Mouse (Mus musculus) common myeloid progenitor, adult 5-6 weeks (primary cell): ENCODE data around the gene Snx17. TPM values are rescaled to one million over a fixed set of nuclear protein-coding genes. Genes with fewer than 3 reads are reported as not detected.
"Not testable (repeated sequence)": the region's sequence is repeated elsewhere in the genome, so short reads cannot be mapped to it uniquely, and the experiment has no call there.

Experiments used
- ATAC-seq: replicated peaks from 2 replicates; pipeline ENCODE4 v1.8.0; 2016; ENCODE audit warnings: low read depth, mild to moderate bottlenecking, moderate TSS enrichment, inconsistent platforms; ENCODE audit not compliant: poor library complexity, severe bottlenecking
- total RNA-seq: library from RNA; stranded (forward); fragments of 200-1000, 187-1606 nt; gene quantifications from 2 replicates; pipeline ENCODE4 v1.2.3, GENCODE M21; 2017

The Snx17 gene
- total RNA-seq, 1 experiment from 2014 or later = 38.3 TPM

DNA sequence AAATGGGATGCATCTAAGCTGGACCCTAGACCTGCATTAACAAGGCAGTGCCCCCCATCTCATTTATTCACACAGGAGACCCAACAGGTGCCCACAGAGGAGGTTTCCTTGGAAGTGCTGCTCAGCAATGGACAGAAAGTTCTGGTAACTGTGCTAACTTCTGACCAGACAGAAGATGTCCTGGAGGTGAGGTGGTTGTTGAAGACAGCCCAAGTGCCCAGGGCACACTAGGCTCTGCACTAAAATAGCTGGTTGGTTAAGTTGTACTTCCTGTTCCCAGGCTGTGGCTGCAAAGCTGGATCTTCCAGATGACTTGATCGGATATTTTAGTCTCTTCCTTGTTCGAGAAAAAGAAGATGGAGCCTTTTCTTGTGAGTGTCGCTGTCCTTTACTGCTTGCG is 2.6 kb downstream of the Snx17 start:
- no peak for ATAC-seq

DNA sequence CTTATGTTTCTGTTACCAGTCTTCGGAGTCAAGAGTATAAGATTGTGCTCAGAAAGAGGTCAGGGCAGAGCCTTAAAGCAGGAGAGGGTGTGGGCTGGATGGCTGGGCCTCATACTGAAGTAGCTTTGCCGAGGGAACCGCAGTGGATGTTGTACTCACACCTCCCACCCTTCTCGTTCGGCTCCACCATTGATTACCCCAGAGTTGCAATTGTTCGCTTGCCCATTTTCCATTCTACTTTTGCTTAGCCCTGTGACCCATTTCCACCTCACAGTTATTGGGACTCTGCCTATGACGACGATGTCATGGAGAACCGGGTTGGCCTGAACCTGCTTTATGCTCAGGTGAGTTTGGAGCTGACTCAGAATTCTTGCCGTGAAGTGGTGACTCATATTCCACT is 3.2 kb downstream of the Snx17 start:
- ATAC-seq = no peak

- no peak for ATAC-seq
Observed at GRCm38 (mm10) chr5:31197072-31197471, 4.0 kb downstream of the Snx17 start.

- no peak for ATAC-seq
Observed at GRCm38 (mm10) chr5:31198170-31198569, 5.1 kb downstream of the Snx17 start.

- ATAC-seq = no peak
Observed at GRCm38 (mm10) chr5:31198616-31199320, 5.7 kb downstream of the Snx17 start.

GRCm38 (mm10) chr5:31199321-31199892 is 6.4 kb downstream of the Snx17 start:
- ATAC-seq = no peak

DNA sequence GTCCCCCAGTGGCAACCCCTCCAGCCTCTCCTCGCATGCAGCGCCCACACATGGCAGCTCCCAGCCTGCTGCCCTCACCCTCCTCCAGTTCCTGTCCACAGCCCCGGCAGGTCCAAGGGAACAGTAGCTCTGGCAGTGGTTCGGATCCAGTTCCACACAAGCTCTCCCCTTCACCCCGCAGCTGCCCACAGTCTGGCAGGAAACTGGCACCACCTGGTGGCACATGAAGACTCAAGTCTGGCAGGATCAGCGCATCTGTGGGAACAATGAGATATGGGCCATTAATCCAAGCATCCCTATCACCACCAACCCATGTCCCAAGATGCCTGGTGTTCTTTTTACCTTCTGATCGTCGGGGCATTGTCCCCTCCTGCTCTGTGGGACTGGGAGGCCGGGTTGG is 6.9 kb downstream of the Snx17 start:
- ATAC-seq = no peak

GRCm38 (mm10) chr5:31200327-31200768 is 7.3 kb downstream of the Snx17 start:
- no peak for ATAC-seq

DNA sequence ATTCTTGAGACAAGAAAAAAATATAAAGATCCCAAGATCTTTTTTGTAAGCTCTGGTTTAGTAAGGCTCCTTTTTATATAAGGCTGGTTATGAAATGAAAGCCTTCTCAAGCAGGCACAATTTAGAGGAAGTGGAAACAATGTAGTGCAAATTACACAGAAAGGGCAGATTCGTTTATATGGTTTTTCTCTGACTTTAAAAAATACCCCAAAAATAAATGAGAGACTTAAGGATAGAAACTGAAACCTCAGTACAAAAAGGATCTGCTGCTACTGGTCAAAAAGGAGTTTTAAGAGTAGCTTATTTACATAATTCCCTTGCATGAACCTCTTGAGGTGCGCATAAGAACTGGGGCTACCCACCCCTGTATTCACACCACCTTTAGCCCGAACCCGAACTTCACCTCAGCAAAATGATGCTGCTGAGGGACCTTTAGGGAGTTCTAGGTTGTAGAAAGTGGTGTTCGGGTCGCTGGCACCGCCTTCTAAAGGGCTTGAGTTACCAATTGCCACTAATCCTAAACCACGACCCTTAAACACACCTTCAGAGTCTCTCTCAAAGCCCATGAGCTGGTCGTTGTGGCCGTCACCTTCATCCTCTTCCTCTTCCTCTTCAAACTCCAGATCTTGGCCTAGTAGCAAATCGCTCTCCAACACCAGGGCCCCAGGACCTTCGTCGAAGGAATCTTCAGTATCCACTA is 8.2 kb downstream of the Snx17 start:
- no peak for ATAC-seq

DNA sequence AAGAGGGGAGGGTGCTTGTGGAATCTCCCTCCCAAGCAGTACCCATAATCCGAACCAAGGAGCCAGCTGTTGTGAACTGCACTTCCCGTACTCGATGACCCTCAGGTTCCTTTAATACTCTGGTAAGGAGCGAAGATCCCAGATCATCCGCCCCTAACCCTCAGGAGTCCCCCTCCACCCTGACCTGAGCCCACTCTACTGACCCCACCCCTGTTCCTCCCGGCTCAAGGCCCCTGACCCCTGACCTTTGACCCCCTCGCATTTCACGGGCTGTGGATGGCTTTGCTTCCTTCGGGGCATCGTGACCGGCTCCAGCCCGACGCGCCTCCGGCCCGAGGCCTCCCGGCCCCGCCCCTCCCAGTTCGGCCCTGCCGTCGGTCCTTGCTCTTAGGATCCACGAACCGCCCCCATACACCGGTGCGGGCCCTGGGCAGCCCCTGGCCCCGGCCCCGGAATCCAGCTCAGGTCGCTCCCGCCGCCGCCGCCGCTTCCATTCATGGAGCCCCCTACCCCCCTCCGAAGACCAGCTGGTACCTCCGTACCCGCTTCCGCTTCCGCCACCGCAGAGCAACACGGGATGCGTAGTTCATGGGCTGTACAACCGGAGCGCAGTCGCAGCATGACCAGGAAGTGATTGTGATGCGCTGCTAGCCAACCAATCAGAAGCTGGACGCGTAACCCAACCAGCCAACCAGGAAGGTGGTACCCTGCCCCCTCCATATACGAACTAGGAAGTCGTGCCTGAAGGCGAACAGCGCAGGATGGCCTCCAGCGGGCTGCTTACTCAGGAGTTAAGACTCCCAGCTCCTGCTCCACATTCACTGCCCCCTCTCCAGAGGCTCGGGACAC is 8.9 kb downstream of the Snx17 start, which contains the start of gene Zfp513:
Gene Zfp513 (minus strand): TSS at position 562 of the 849 bp plus-strand sequence.
- ATAC-seq = peak; percentile 98

DNA sequence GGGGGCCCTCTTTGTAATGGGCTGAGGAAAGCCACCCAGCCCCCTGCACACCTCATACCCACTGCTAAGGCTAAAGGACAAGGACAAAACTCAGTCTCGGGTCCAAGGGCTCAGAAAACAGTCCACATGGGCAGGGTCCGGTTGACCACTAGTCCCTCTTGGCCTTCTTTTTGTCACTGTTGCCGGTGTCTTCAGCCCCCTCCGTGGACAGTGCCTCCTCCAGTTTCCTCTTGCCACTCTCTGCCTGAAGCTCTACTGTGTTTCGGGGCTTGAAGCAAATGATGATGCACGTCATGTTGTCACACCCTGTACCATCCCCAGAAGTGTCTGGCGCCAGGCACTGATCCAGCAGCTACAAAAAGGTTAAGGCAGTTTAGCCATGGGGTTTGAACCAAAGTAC is 9.9 kb downstream of the Snx17 start:
- no peak for ATAC-seq

DNA sequence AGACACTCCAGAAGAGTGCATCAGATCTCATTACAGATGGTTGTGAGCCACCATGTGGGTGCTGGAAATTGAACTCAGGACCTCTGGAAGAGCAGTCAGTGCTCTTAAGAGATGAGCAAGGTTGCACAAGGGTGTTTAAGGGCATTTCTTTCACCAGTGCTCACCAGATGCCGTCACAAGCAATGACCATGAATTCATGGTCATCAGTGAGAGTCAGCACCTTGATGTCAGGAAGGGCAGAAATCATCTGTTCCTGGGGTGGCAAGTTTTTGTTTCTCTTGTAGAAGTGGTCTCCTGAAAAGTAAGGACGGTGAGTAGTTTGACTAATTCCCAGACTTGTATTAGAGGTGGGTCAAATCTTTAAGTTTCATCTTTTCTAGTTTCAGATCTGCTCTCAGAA is 10.8 kb downstream of the Snx17 start:
- no peak for ATAC-seq

DNA sequence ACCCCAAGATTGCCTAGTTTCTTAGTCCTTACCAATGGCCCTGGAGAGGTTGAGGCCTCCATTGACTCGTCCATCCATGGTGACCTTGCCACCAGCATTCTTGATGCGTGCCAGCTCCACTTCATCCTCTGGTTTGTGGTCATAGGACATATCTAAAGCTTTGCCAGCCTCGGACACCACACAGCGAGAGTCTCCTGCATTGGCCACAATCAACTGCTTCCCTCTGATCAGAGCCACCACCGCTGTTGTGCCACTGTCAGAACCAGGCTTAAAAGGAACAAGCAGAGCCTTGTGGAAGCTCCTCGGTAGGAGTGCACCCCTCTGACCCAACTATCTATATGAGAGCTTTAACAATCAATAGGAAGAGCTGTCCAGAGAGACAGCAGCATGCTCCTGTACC is 11.4 kb downstream of the Snx17 start:
- ATAC-seq = no peak

DNA sequence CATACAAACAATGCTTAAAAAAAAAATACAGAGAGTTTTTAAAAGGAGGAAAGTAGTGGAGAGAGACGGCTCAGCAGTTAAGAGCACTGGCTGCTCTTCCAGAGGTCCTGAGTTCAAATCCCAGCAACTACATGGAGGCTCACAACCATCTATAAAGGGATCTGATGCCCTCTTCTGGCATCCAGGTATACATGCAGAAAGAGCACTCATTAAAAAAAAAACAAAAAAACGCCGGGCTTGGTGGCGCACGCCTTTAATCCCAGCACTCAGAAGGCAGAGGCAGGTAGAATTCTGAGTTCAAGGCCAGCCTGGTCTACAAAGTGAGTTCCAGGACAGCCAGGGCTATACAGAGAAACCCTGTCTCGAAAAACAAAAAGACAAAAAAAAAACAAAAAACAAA is 23.5 kb downstream of the Snx17 start:
- ATAC-seq = not testable (repeated sequence)

DNA sequence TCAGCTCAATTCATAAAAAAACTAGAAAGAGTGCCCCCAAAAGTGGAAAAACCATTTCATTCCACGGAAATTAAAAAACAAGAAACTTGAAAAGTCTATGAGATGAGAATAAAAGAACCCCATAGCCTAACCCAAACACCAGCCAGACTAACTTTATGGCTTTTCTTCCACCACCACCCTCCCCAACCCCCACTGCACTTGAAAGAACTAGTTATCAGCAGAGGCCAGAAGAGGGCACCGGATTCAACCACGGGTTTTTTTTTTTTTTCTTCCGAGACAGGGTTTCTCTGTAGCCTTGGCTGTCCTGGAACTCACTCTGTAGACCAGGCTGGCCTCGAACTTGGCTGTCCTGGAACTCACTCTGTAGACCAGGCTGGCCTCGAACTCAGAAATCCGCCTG is 25.3 kb downstream of the Snx17 start:
- ATAC-seq = peak; percentile 36; the same call in 1 of the 2 replicates

DNA sequence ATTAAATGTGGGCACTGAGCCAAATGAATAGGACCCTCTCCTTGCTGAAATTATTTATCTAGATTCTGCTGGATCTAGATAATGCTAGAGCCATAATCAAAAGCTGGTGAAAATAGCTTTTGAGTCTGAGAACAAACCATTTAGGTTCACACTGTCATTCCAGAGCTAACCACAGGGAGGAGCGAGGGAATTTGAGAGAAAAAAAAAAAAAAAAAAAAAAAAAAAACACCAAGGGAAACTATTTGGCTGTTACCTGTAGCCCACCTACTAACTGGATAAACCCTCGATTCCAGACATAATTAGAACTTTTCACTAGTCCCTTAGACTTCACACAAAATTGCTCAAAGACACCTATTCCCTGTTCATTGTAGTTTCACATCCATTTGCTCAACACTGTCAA is 26.0 kb downstream of the Snx17 start:
- ATAC-seq = 0 out of 2 replicates have a peak, but pooled peaks have one; percentile 23

DNA sequence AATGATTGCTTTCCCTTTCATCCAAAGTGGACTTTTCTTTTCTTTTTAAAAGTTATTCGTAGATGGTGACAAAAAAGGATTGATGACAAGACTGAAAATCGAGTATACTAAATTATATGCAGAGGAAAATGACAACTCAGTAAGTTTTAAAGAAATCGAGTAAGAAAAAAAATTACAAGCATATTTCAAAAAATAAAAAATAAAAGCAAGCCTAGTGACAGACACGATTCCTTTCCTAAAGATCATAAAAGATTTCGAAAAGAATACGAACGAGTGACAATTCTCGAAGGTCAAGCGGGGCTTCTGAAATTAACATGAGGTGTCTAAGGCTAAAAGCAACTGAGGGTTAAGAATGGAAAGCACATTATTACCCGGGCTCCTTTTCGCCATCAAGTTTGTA is 26.4 kb downstream of the Snx17 start:
- ATAC-seq = no peak

GRCm38 (mm10) chr5:31219911-31220447 is 27.0 kb downstream of the Snx17 start:
- ATAC-seq = peak; percentile 11

- peak; percentile 83 for ATAC-seq
Observed at GRCm38 (mm10) chr5:31220448-31221303, 27.6 kb downstream of the Snx17 start, which contains the start of gene Ppm1g. Gene Ppm1g, minus strand, starts transcription at chr5:31220687.
